Mouse (Mus musculus): Measurements from ENCODE around the gene Cdk13.

DNA sequence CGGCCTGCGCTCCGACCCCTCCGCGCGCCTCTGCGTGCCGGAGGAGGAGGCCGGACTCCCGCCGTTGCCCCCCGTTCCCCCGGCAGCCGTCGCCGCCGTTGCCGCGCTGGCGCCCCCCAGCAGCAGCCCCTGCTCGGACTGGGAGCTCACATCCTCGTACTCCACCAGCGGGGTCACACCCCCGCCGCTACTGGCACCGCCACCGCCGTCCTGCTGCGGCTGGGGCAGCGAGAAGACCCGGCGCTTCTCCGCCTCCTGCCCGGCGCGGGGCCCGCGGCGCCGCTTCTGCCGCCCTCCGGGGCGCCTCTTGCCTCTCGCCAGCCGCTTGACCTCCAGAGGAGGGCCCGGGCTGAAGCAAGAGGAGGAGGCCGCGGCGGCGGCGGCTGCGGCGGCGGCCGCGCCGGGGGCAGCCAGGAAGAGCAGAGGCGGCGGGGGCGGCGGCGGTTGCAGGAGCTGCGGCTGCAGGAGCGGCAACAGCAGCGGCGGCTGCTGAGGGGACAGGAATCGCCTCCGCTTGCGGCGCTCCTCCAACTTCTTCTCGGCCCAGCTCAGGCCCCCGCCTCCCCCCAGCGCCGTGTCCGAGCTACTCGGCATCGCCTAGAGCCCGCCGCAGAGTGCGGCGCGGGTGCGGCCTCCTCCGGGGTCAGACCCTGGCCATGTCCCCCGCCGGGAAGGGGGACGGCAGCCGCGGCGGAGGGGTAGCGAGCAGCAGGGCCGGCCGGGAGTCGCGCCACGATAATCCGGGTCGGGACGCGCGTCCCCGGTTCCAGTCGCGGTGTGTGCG lies 647 bp downstream of the Cdk13 start:
- TF ChIP-seq POLR2A (IDR thresholded peaks at IDR 0.05; ENCODE audit: borderline replicate concordance, insufficient read depth, low read length): no peak
- TF ChIP-seq CTCF (IDR thresholded peaks at IDR 0.05; ENCODE audit: borderline replicate concordance, insufficient read depth, low read depth, low read length): no peak

All from cerebellum, adult 2 months (tissue).